Mouse (Mus musculus) forebrain, embryonic 12.5 days (tissue): Measurements from ENCODE around the gene Ptafr. TPM values are rescaled to one million over a fixed set of nuclear protein-coding genes. Genes with fewer than 3 reads are reported as not detected.
A peak's percentile ranks its signal among the peaks of the same experiment; 100 is the strongest.

Experiments
- ATAC-seq: fragments of 200-750 bp; cut with Nextera tagmentation; 2 replicates; pipeline ENCODE4 v1.8.0; 2017; ENCODE audit warnings: moderate TSS enrichment; ENCODE audit not compliant: low FRiP score
- H3K27ac ChIP-seq: fragments of 300-500 bp; sonication (generic); 2 replicates; pipeline ENCODE4 v1.5.1; 2016; ENCODE audit warnings: mild to moderate bottlenecking
- H3K27me3 ChIP-seq: fragments of 300-500 bp; sonication (generic); 2 replicates; pipeline ENCODE4 v1.6.1; 2016; ENCODE audit warnings: mild to moderate bottlenecking
- H3K36me3 ChIP-seq: fragments of 300-500 bp; sonication (generic); replicated peaks from 2 replicates; pipeline ENCODE4 v1.6.1; 2016; ENCODE audit warnings: mild to moderate bottlenecking
- H3K4me1 ChIP-seq: fragments of 300-500 bp; sonication (generic); 2 replicates; pipeline ENCODE4 v1.6.1; 2016
- H3K4me2 ChIP-seq: fragments of 300-500 bp; sonication (generic); 2 replicates; pipeline ENCODE4 v1.6.1; 2016; ENCODE audit warnings: mild to moderate bottlenecking, moderate library complexity
- H3K4me3 ChIP-seq: fragments of 300-500 bp; sonication (generic); replicated peaks from 2 replicates; pipeline ENCODE4 v1.5.1; 2016; ENCODE audit warnings: mild to moderate bottlenecking
- H3K9ac ChIP-seq: fragments of 300-500 bp; sonication (generic); 2 replicates; pipeline ENCODE4 v1.6.1; 2016; ENCODE audit warnings: mild to moderate bottlenecking
- H3K9me3 ChIP-seq: fragments of 300-500 bp; sonication (generic); 2 replicates; pipeline ENCODE4 v1.6.1; 2016
- WGBS: fragments of 180-500 bp; shearing (Covaris S2); methylation state at CpG from one replicate; pipeline ENCODE4 v1.1.7; 2016; 5-methylcytosine and 5-hydroxymethylcytosine counted together
- polyA plus RNA-seq: library from polyadenylated mRNA; unstranded; fragments of >200 nt; fragmentation: Nextera tagmentation; extraction: Ambion mirVana; gene quantifications from 2 replicates; pipeline ENCODE4 v1.2.1, GENCODE M21; 2016

Gene Ptafr
- polyA plus RNA-seq = 0.40 and 0.45 TPM in 2 replicates

- no peaks in the 10 kb centered on the region for H3K27me3 ChIP-seq
- no peak for ATAC-seq
- H3K9ac ChIP-seq = no peak within 1 kb of the TSS
- H3K27ac ChIP-seq = no peak within 1 kb of the TSS
- WGBS = 49% methylated on average over 4 of the region's 4 CpGs
- H3K4me3 ChIP-seq = no peak within 1 kb of the TSS
- H3K4me1 ChIP-seq = no peaks in the 10 kb centered on the region
- H3K36me3 ChIP-seq = no peaks in the 10 kb centered on the region
- no peak within 1 kb of the TSS for H3K4me2 ChIP-seq
- 0 out of 2 replicates have a peak, but pooled peaks cover 1% of the 10 kb centered on the region for H3K9me3 ChIP-seq
Measured at GRCm38 (mm10) chr4:132563965-132564364, at the start of gene Ptafr. Gene Ptafr, plus strand, starts transcription at chr4:132564067.

GRCm38 (mm10) chr4:132514555-132515135, 49.2 kb upstream of the Ptafr start:
- Histone ChIP-seq H3K27me3 (peaks cover 15% of the 10 kb centered on the region), H3K36me3 (no peaks in the 10 kb centered on the region), H3K4me3 (peak overlapping the region; percentile 47), H3K4me1 (peaks cover 12% of the 10 kb centered on the region), H3K4me2 (peak overlapping the region; percentile 95), H3K9ac (peak overlapping the region; percentile 51), H3K9me3 (no peaks in the 10 kb centered on the region), H3K27ac (peak overlapping the region; percentile 36; the same call in 1 of the 2 replicates)
- 1% methylated on average over 21 of the region's 21 CpGs for WGBS
- ATAC-seq = no peak

DNA sequence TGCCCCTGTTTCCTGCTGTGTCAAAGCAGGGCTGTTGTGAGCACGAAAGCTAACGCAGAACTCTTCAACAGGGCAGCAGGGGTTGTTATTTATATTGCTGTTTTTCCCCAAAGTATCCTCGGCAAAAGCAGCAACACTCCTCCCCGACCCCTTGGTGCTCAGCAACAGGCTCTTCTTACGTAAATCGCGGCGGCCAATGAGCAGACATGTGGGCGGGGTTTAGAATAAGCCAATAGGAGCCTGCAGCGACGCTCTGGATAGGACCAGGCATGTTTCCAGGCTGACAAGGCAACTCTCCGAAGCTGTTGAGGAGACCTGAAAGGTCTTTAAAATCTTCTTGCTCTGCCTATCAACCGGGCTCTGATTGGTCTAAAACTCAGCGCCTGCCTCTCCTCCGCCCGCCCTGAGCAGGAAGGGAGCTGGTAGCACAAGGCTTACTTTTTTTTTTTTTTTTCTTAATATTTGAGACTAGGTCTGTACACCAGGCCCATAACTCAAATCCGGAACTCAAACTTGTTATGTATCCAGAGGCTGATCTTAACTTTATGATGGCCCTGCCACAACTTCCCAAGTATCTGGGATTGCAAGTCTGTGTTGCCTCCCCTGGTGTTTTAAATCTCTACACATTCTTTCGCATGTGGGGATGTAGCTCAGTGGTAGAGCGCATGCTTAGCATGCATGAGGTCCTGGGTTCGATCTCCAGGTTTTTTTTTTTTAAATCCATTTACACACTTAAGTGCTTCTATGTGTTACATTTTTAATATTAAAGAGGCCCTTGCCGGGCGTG, 48.3 kb upstream of the Ptafr start:
- peak; percentile 93 for ATAC-seq
- Histone ChIP-seq H3K9me3 (no peaks in the 10 kb centered on the region), H3K4me2 (peak overlapping the region; percentile 95), H3K4me3 (peak overlapping the region; percentile 47), H3K27me3 (peaks cover 15% of the 10 kb centered on the region), H3K27ac (peak overlapping the region; percentile 42; the same call in 1 of the 2 replicates), H3K9ac (peak overlapping the region; percentile 51), H3K4me1 (peaks cover 12% of the 10 kb centered on the region), H3K36me3 (no peaks in the 10 kb centered on the region)
- WGBS = 20% methylated on average over 22 of the region's 22 CpGs

DNA sequence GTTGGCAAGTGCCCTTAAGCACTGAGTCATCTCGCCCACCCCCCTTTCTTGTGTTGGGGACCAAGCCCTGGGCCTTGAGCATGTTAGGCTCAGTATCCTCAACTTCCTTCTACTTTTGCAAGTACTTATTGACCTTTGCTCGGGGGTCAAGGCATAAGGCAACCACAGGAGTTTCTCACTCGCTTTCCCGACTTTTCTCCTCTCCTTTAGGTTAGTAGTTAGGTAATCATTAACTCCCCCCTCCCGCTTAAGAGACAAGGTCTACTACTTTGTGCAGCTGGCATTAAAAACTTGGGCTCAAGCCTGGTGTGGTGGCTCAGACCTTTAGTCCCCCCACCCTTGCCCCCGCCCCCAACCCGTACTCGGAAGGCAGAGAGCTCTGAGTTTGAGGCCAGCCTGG, 45.8 kb upstream of the Ptafr start:
- Histone ChIP-seq H3K4me1 (peaks cover 12% of the 10 kb centered on the region), H3K27ac (no peak overlapping the region), H3K4me3 (no peak overlapping the region), H3K36me3 (no peaks in the 10 kb centered on the region), H3K27me3 (peaks cover 8% of the 10 kb centered on the region), H3K9ac (no peak overlapping the region), H3K4me2 (no peak overlapping the region), H3K9me3 (no peaks in the 10 kb centered on the region)
- ATAC-seq = no peak
- WGBS = 82% methylated on average over 8 of the region's 8 CpGs

GRCm38 (mm10) chr4:132519188-132519587, 44.7 kb upstream of the Ptafr start:
- H3K9me3 ChIP-seq = no peaks in the 10 kb centered on the region
- 92% methylated on average over 3 of the region's 3 CpGs for WGBS
- H3K9ac ChIP-seq = no peak overlapping the region
- no peak overlapping the region for H3K27ac ChIP-seq
- H3K36me3 ChIP-seq = no peaks in the 10 kb centered on the region
- H3K4me3 ChIP-seq = no peak overlapping the region
- ATAC-seq = no peak
- H3K4me2 ChIP-seq = no peak overlapping the region
- H3K27me3 ChIP-seq = no peaks in the 10 kb centered on the region
- peaks cover 11% of the 10 kb centered on the region for H3K4me1 ChIP-seq

- H3K4me1 ChIP-seq = peaks cover 11% of the 10 kb centered on the region
- H3K27me3 ChIP-seq = no peaks in the 10 kb centered on the region
- H3K9ac ChIP-seq = no peak overlapping the region
- H3K4me2 ChIP-seq = no peak overlapping the region
- ATAC-seq = no peak
- no peak overlapping the region for H3K4me3 ChIP-seq
- WGBS = 12% methylated on average over 11 of the region's 11 CpGs
- no peaks in the 10 kb centered on the region for H3K9me3 ChIP-seq
- peak overlapping the region; percentile 43; the same call in 1 of the 2 replicates for H3K27ac ChIP-seq
- peaks cover 2% of the 10 kb centered on the region; the same call in 1 of the 2 replicates for H3K36me3 ChIP-seq
Measured at GRCm38 (mm10) chr4:132524321-132524741, 39.5 kb upstream of the Ptafr start.

GRCm38 (mm10) chr4:132524808-132525207, 39.1 kb upstream of the Ptafr start:
- Histone ChIP-seq H3K27ac (no peak overlapping the region), H3K27me3 (no peaks in the 10 kb centered on the region), H3K36me3 (peaks cover 5% of the 10 kb centered on the region), H3K9ac (no peak overlapping the region), H3K4me3 (no peak overlapping the region), H3K4me1 (peaks cover 11% of the 10 kb centered on the region), H3K4me2 (no peak overlapping the region), H3K9me3 (no peaks in the 10 kb centered on the region)
- ATAC-seq = no peak
- WGBS = 45% methylated on average over 6 of the region's 6 CpGs

GRCm38 (mm10) chr4:132526678-132527077, 37.2 kb upstream of the Ptafr start:
- no peak for ATAC-seq
- H3K9me3 ChIP-seq = no peaks in the 10 kb centered on the region
- H3K27me3 ChIP-seq = no peaks in the 10 kb centered on the region
- no peak overlapping the region for H3K27ac ChIP-seq
- H3K4me2 ChIP-seq = no peak overlapping the region
- WGBS = 52% methylated on average over 2 of the region's 2 CpGs
- H3K4me3 ChIP-seq = no peak overlapping the region
- H3K9ac ChIP-seq = no peak overlapping the region
- H3K36me3 ChIP-seq = peaks cover 20% of the 10 kb centered on the region
- peaks cover 14% of the 10 kb centered on the region for H3K4me1 ChIP-seq

DNA sequence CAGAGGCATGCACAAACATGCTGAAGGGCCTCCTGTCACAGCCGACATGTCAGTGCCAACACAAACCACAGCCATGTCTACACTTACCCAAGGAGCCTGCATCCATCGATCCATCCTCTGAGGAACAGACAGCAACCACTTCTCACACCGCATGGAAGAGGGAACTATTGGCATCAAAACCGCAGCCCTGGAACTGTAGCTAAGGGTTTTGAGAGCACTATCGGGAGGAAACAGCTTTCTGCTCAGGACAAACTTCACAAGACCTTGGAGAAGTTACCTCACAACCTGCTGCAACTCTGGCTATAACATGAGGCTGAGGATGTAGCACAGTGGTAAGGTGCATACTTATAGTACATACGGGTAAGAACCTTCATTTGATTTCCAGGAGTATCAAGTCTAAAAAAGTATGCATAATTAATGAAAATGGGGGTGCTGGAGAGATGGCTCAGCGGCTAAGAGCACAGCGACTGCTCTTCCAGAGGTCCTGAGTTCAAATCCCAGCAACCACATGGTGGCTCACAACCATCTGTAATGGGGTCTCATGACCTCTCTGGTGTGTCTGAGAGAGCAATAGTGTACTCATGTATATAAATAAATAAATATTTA, 35.8 kb upstream of the Ptafr start:
- H3K36me3 ChIP-seq = peaks cover 20% of the 10 kb centered on the region
- no peak overlapping the region for H3K9ac ChIP-seq
- H3K27me3 ChIP-seq = no peaks in the 10 kb centered on the region
- 96% methylated on average over 8 of the region's 8 CpGs for WGBS
- no peak for ATAC-seq
- peaks cover 25% of the 10 kb centered on the region for H3K4me1 ChIP-seq
- H3K27ac ChIP-seq = no peak overlapping the region; the same call in 1 of the 2 replicates
- H3K4me2 ChIP-seq = no peak overlapping the region
- no peak overlapping the region for H3K4me3 ChIP-seq
- no peaks in the 10 kb centered on the region for H3K9me3 ChIP-seq

GRCm38 (mm10) chr4:132529344-132529743, 34.5 kb upstream of the Ptafr start:
- H3K36me3 ChIP-seq = peaks cover 20% of the 10 kb centered on the region
- ATAC-seq = no peak
- 93% methylated on average over 4 of the region's 4 CpGs for whole genome bisulfite sequencing
- H3K4me1 ChIP-seq = peaks cover 27% of the 10 kb centered on the region
- H3K9ac ChIP-seq = no peak overlapping the region
- H3K27ac ChIP-seq = no peak overlapping the region
- H3K9me3 ChIP-seq = no peaks in the 10 kb centered on the region
- H3K4me2 ChIP-seq = no peak overlapping the region
- no peak overlapping the region for H3K4me3 ChIP-seq
- H3K27me3 ChIP-seq = no peaks in the 10 kb centered on the region

DNA sequence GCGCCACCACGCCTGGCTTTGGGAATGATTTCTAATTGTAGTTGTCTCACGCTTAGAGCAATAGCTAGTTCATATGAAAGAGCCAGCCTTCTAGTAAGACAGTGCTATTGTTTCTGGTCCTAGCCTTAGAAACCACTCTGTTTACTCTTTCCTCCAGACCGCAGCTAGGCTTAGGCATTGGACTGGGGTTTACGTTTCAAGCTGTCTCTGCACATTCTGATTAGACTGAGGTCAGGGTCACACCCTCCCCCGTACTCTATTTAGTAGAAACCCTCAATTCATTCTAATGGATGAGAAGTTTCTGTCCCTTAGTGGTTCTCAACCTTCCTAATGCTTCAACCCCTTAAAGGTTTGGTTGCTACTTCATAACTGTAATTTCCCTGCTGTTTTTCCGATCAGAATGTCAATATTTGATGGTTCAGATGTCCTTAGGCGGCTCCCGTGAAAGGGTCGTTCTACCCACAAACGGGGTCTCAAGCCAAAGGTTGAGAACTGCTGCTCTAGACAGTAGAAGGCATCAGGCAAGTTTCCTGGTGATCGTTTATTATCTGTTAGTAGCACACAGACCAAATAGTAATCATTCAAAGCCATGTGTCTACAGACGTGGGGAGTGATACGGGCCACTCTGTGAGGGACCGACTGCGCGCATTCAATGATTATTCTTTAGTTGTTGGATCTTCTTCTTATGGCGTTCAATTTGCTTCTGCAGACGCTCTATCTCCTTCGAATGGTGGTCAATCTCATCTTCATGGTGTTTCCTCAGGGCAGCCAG, 33.6 kb upstream of the Ptafr start:
- ATAC-seq = no peak
- peaks cover 23% of the 10 kb centered on the region for H3K4me1 ChIP-seq
- no peak overlapping the region for H3K9ac ChIP-seq
- no peak overlapping the region for H3K4me3 ChIP-seq
- peaks cover 20% of the 10 kb centered on the region for H3K36me3 ChIP-seq
- H3K27ac ChIP-seq = no peak overlapping the region
- WGBS = 95% methylated on average over 20 of the region's 20 CpGs
- H3K4me2 ChIP-seq = no peak overlapping the region
- H3K27me3 ChIP-seq = no peaks in the 10 kb centered on the region
- H3K9me3 ChIP-seq = no peaks in the 10 kb centered on the region

DNA sequence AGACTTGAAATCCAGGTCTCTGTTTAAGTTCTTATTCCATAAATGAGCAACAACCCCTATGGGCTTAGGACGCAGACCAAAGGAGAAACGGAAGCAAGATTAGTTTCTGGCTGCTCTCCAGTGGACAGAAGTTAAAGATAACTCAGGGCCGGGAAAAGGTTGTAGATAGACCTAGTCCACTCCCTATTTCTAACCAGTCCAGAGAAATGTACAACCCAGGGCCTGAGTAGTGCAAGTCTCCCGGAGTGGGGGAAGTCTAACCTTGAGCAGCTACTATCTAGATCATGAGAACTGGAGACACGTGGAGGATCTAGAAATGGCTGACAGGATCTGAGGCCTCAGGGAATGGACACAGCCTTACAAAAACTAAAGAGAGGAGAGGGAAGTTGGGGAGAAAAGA, 31.4 kb upstream of the Ptafr start:
- 34% methylated on average over 5 of the region's 5 CpGs for WGBS
- ATAC-seq = no peak

More for the DNA sequence above, 31.4 kb upstream of the Ptafr start:
- Histone ChIP-seq H3K27me3 (no peaks in the 10 kb centered on the region), H3K9ac (peak overlapping the region; percentile 89), H3K4me3 (peak overlapping the region; percentile 78), H3K4me2 (peak overlapping the region; percentile 79), H3K27ac (peak overlapping the region; percentile 92), H3K36me3 (peaks cover 20% of the 10 kb centered on the region), H3K9me3 (no peaks in the 10 kb centered on the region), H3K4me1 (peaks cover 38% of the 10 kb centered on the region)
